In the genomic region with DNA sequence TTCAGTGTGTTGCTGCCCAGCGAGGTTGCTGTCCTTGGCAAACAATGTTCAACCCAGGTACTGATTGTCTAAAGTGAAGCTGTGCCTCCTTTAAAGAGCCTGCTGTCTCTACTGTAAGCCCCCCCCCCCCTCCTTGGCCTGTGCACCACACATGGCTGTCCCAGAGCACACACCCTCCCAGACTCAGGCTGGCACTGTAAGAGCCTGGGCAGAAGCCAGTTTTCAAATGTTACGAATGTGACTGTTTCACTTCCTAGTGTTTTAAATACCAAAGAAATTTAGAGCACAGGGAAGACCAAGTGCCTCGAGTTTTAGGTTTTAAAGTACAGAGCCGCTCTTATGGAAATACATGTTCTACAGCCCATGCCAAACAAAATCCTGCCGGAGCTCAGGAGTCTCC, we compare ENCODE assay signal across 17 mouse cellular contexts.
A peak's percentile ranks its signal among the peaks of the same experiment; 100 is the strongest.
DNase-seq lines count a peak whose midpoint lies in the region; ATAC-seq and TF ChIP-seq lines count a peak whose summit lies in the region.
"Had no signal": no experiment of that assay in that cellular context is flagged by ENCODE, and none has a peak within 500 bp of the region (broad histone marks: within the 10 kb centered on the region; RNA-seq: fewer than 3 reads in every experiment).

No protein-coding gene starts in this region.

- no peak for TF ChIP-seq CTCF in kidney, adult 2 months (conservative IDR thresholded peaks at IDR 0.05; ENCODE audit: insufficient read depth, insufficient read length, low read depth, low read length)

- H3K36me3 ChIP-seq in embryonic facial prominence, embryonic 14.5 days (ENCODE audit: control insufficient read depth, insufficient read depth, low read length): no peaks in the 10 kb centered on the region
- no peaks in the 10 kb centered on the region for H3K36me3 ChIP-seq in embryonic facial prominence, embryonic 10.5 days (replicated peaks)
- H3K36me3 ChIP-seq in kidney, adult 2 months (ENCODE audit: control insufficient read depth, insufficient read depth, low read length): no peaks in the 10 kb centered on the region
- no peaks in the 10 kb centered on the region for H3K36me3 ChIP-seq in lung, embryonic 16.5 days (ENCODE audit: control insufficient read depth, insufficient read depth, low read length)
- no peaks in the 10 kb centered on the region for H3K36me3 ChIP-seq in forebrain, embryonic 12.5 days (replicated peaks)
- H3K36me3 ChIP-seq: midbrain, embryonic 15.5 days; stomach, embryonic 15.5 days had no signal

- WGBS in embryonic facial prominence, embryonic 14.5 days: 60% methylated on average over 5 of the region's 5 CpGs
- 89% methylated on average over 5 of the region's 5 CpGs for WGBS in embryonic facial prominence, embryonic 10.5 days
- 63% methylated on average over 5 of the region's 5 CpGs for WGBS in kidney, adult 2 months
- WGBS in lung, embryonic 16.5 days: 64% methylated on average over 5 of the region's 5 CpGs
- 87% methylated on average over 5 of the region's 5 CpGs for WGBS in forebrain, embryonic 12.5 days

- H3K4me2 ChIP-seq in embryonic facial prominence, embryonic 14.5 days (ENCODE audit: low read depth, low read length): no peak overlapping the region
- no peak overlapping the region for H3K4me2 ChIP-seq in lung, embryonic 16.5 days (ENCODE audit: low read depth, low read length)
- H3K4me2 ChIP-seq in forebrain, embryonic 12.5 days: no peak overlapping the region
- H3K4me2 ChIP-seq: liver, embryonic 11.5 days; midbrain, embryonic 15.5 days; stomach, embryonic 15.5 days had no signal

- no peak for TF ChIP-seq POLR2A in kidney, adult 2 months (IDR thresholded peaks at IDR 0.05; ENCODE audit: low read depth, low read length)

- no peak overlapping the region for H3K4me3 ChIP-seq in embryonic facial prominence, embryonic 14.5 days (ENCODE audit: low read depth, low read length)
- H3K4me3 ChIP-seq in embryonic facial prominence, embryonic 10.5 days: no peak overlapping the region
- H3K4me3 ChIP-seq in kidney, adult 2 months (ENCODE audit: insufficient read depth, low read depth, low read length): no peak overlapping the region
- no peak overlapping the region for H3K4me3 ChIP-seq in lung, embryonic 16.5 days (ENCODE audit: low read length)
- no peak overlapping the region for H3K4me3 ChIP-seq in forebrain, embryonic 12.5 days (replicated peaks)
- H3K4me3 ChIP-seq: midbrain, embryonic 15.5 days; stomach, embryonic 15.5 days had no signal

- H3K27me3 ChIP-seq in embryonic facial prominence, embryonic 14.5 days (replicated peaks; ENCODE audit: control insufficient read depth, insufficient read depth, low read length): no peaks in the 10 kb centered on the region
- H3K27me3 ChIP-seq in embryonic facial prominence, embryonic 10.5 days (replicated peaks; ENCODE audit: low read depth, poor library complexity, severe bottlenecking): no peaks in the 10 kb centered on the region
- no peaks in the 10 kb centered on the region for H3K27me3 ChIP-seq in kidney, adult 2 months (replicated peaks; ENCODE audit: control insufficient read depth, insufficient read depth, low read length)
- no peaks in the 10 kb centered on the region for H3K27me3 ChIP-seq in lung, embryonic 16.5 days (ENCODE audit: control insufficient read depth, insufficient read depth, low read depth, low read length)
- no peaks in the 10 kb centered on the region for H3K27me3 ChIP-seq in forebrain, embryonic 12.5 days
- H3K27me3 ChIP-seq: midbrain, embryonic 15.5 days; stomach, embryonic 15.5 days had no signal

- peaks cover 25% of the 10 kb centered on the region for H3K4me1 ChIP-seq in embryonic facial prominence, embryonic 14.5 days (ENCODE audit: control insufficient read depth, insufficient read depth, low read length)
- peaks cover 48% of the 10 kb centered on the region for H3K4me1 ChIP-seq in embryonic facial prominence, embryonic 10.5 days
- H3K4me1 ChIP-seq in kidney, adult 2 months (ENCODE audit: control insufficient read depth, insufficient read depth, low read length): no peaks in the 10 kb centered on the region
- peaks cover 14% of the 10 kb centered on the region for H3K4me1 ChIP-seq in lung, embryonic 16.5 days (replicated peaks; ENCODE audit: control insufficient read depth, insufficient read depth, low read length)
- H3K4me1 ChIP-seq in forebrain, embryonic 12.5 days: peaks cover 38% of the 10 kb centered on the region

- H3K9me3 ChIP-seq in embryonic facial prominence, embryonic 14.5 days (ENCODE audit: control insufficient read depth, low read length): no peaks in the 10 kb centered on the region
- H3K9me3 ChIP-seq in embryonic facial prominence, embryonic 10.5 days: no peaks in the 10 kb centered on the region
- H3K9me3 ChIP-seq in lung, embryonic 16.5 days (ENCODE audit: control insufficient read depth, low read length): no peaks in the 10 kb centered on the region
- no peaks in the 10 kb centered on the region for H3K9me3 ChIP-seq in forebrain, embryonic 12.5 days
- H3K9me3 ChIP-seq: midbrain, embryonic 15.5 days; stomach, embryonic 15.5 days had no signal

- peak; percentile 55 for DNase-seq in embryonic facial prominence, embryonic 14.5 days (ENCODE audit: low spot score)
- DNase-seq in embryonic facial prominence, embryonic 10.5 days (ENCODE audit: low spot score): no peak
- DNase-seq in kidney, adult 2 months: peak; percentile 27
- DNase-seq in kidney, adult 9 months: no peak
- peak; percentile 15 for DNase-seq in A20 (ENCODE audit: low read depth, low spot score)
- no peak for DNase-seq in yolk sac, embryonic 10.5 days (ENCODE audit: low spot score)
- DNase-seq: B cell, adult 2 months; cerebellum, adult 9-10 months; heart, postnatal 4 days; right cerebral cortex, adult 18-20 months; spleen, adult 18-20 months; thymus, postnatal 25 days had no signal

- H3K9ac ChIP-seq in embryonic facial prominence, embryonic 14.5 days (ENCODE audit: low read depth, low read length): peak overlapping the region; percentile 25; the same call in 1 of the 2 replicates
- H3K9ac ChIP-seq in lung, embryonic 16.5 days (ENCODE audit: low read length): no peak overlapping the region
- no peak overlapping the region for H3K9ac ChIP-seq in forebrain, embryonic 12.5 days
- H3K9ac ChIP-seq: midbrain, embryonic 15.5 days; stomach, embryonic 15.5 days had no signal

- ATAC-seq in embryonic facial prominence, embryonic 14.5 days (ENCODE audit: low read depth): no peak
- peak; percentile 46; the same call in 1 of the 2 replicates for ATAC-seq in lung, embryonic 16.5 days (ENCODE audit: low read depth)
- no peak for ATAC-seq in forebrain, embryonic 12.5 days (ENCODE audit: low FRiP score)
- ATAC-seq: midbrain, embryonic 15.5 days had no signal

- no peak overlapping the region for H3K27ac ChIP-seq in embryonic facial prominence, embryonic 14.5 days (replicated peaks; ENCODE audit: low read depth, low read length)
- no peak overlapping the region for H3K27ac ChIP-seq in embryonic facial prominence, embryonic 10.5 days (replicated peaks)
- no peak overlapping the region for H3K27ac ChIP-seq in kidney, adult 2 months (ENCODE audit: insufficient read depth, low read depth, low read length)
- H3K27ac ChIP-seq in lung, embryonic 16.5 days (ENCODE audit: low read length): peak overlapping the region; percentile 48
- no peak overlapping the region for H3K27ac ChIP-seq in forebrain, embryonic 12.5 days
- H3K27ac ChIP-seq: midbrain, embryonic 15.5 days; stomach, embryonic 15.5 days had no signal

Comparison
In these comparisons a context has a peak if more than half of its experiments do, and no peak if none do; other contexts are left out.
1. DNase-seq: peak in embryonic facial prominence, embryonic 14.5 days (single experiment), kidney, adult 2 months (single experiment) and A20 (single experiment); none in embryonic facial prominence, embryonic 10.5 days (single experiment), kidney, adult 9 months (single experiment) and yolk sac, embryonic 10.5 days (single experiment).